9 mouse cellular contexts compared by ENCODE assay signal in genomic region chr19:55423952-55424351, GRCm38 (mm10).
A peak's percentile ranks its signal among the peaks of the same experiment; 100 is the strongest.
DNase-seq lines count a peak whose midpoint lies in the region; ATAC-seq and TF ChIP-seq lines count a peak whose summit lies in the region.
"Had no signal": no experiment of that assay in that cellular context is flagged by ENCODE, and none has a peak within 500 bp of the region (broad histone marks: within the 10 kb centered on the region; RNA-seq: fewer than 3 reads in every experiment).

No protein-coding gene starts in this region.

- H3K9me3 ChIP-seq in midbrain, embryonic 11.5 days (ENCODE audit: control insufficient read depth, low read length), result no peaks in the 10 kb centered on the region
- no peaks in the 10 kb centered on the region for H3K9me3 ChIP-seq in midbrain, embryonic 10.5 days (replicated peaks)
- no peaks in the 10 kb centered on the region for H3K9me3 ChIP-seq in lung, embryonic 16.5 days (ENCODE audit: control insufficient read depth, low read length)
- H3K9me3 ChIP-seq: liver, embryonic 13.5 days had no signal

- WGBS in midbrain, embryonic 11.5 days, result 86% methylated on average over 8 of the region's 8 CpGs
- WGBS in midbrain, embryonic 10.5 days, result 87% methylated on average over 8 of the region's 8 CpGs
- WGBS in large intestine, adult 2 months, result 10% methylated on average over 8 of the region's 8 CpGs
- WGBS in lung, embryonic 16.5 days, result 46% methylated on average over 8 of the region's 8 CpGs
- WGBS in small intestine, adult 2 months, result 16% methylated on average over 8 of the region's 8 CpGs

- peaks cover 19% of the 10 kb centered on the region for H3K4me1 ChIP-seq in midbrain, embryonic 11.5 days (ENCODE audit: control insufficient read depth, insufficient read depth, low read length)
- peaks cover 33% of the 10 kb centered on the region for H3K4me1 ChIP-seq in midbrain, embryonic 10.5 days
- H3K4me1 ChIP-seq in lung, embryonic 16.5 days (replicated peaks; ENCODE audit: control insufficient read depth, insufficient read depth, low read length), result 0 out of 2 replicates have a peak, but pooled peaks cover 4% of the 10 kb centered on the region
- peaks cover 8% of the 10 kb centered on the region for H3K4me1 ChIP-seq in small intestine, adult 2 months (ENCODE audit: control insufficient read depth, insufficient read depth, insufficient read length, low read length)

- no peaks in the 10 kb centered on the region for H3K36me3 ChIP-seq in midbrain, embryonic 11.5 days (ENCODE audit: control insufficient read depth, insufficient read depth, low read length)
- no peaks in the 10 kb centered on the region for H3K36me3 ChIP-seq in midbrain, embryonic 10.5 days
- H3K36me3 ChIP-seq in lung, embryonic 16.5 days (ENCODE audit: control insufficient read depth, insufficient read depth, low read length), result no peaks in the 10 kb centered on the region
- H3K36me3 ChIP-seq in small intestine, adult 2 months (ENCODE audit: control insufficient read depth, insufficient read depth, low read length), result no peaks in the 10 kb centered on the region
- H3K36me3 ChIP-seq: liver, embryonic 13.5 days had no signal

- no peak for TF ChIP-seq CTCF in small intestine, adult 2 months (IDR thresholded peaks at IDR 0.05; ENCODE audit: extremely low read depth, insufficient read length, insufficient replicate concordance, low read depth, low read length)

- peak; percentile 62 for DNase-seq in midbrain, embryonic 11.5 days (ENCODE audit: low spot score, missing footprints)
- DNase-seq in midbrain, embryonic 10.5 days (ENCODE audit: low spot score), result no peak
- DNase-seq in cerebellum, adult 11 months, result peak; percentile 75
- peak; percentile 73 for DNase-seq in gastrocnemius, postnatal 14 days
- peak; percentile 82 for DNase-seq in large intestine, adult 2 months (ENCODE audit: low read depth, low spot score)
- DNase-seq in thymus, postnatal 4 days, result no peak
- DNase-seq: liver, embryonic 13.5 days had no signal

- TF ChIP-seq POLR2A in small intestine, adult 2 months (IDR thresholded peaks at IDR 0.05; ENCODE audit: low read depth, low read length), result no peak

- intact Hi-C loops in gastrocnemius, postnatal 14 days (cut with DNase I; ENCODE audit: low total_unique reads), result no loop called here

- H3K27ac ChIP-seq in midbrain, embryonic 11.5 days (ENCODE audit: low read depth, low read length), result no peak overlapping the region
- no peak overlapping the region for H3K27ac ChIP-seq in midbrain, embryonic 10.5 days (replicated peaks)
- no peak overlapping the region for H3K27ac ChIP-seq in lung, embryonic 16.5 days (ENCODE audit: low read length)
- peak overlapping the region; percentile 40; the same call in 1 of the 2 replicates for H3K27ac ChIP-seq in small intestine, adult 2 months (ENCODE audit: insufficient read depth, low read depth, low read length)
- H3K27ac ChIP-seq: liver, embryonic 13.5 days had no signal

- no peak for ATAC-seq in midbrain, embryonic 11.5 days (ENCODE audit: low FRiP score)
- ATAC-seq in lung, embryonic 16.5 days (ENCODE audit: low read depth), result peak; percentile 85

- no peak overlapping the region for H3K9ac ChIP-seq in midbrain, embryonic 11.5 days (ENCODE audit: low read length)
- H3K9ac ChIP-seq in lung, embryonic 16.5 days (ENCODE audit: low read length), result no peak overlapping the region
- H3K9ac ChIP-seq: liver, embryonic 13.5 days had no signal

- no peak overlapping the region for H3K4me3 ChIP-seq in midbrain, embryonic 11.5 days (ENCODE audit: low read depth, low read length)
- no peak overlapping the region for H3K4me3 ChIP-seq in midbrain, embryonic 10.5 days
- H3K4me3 ChIP-seq in lung, embryonic 16.5 days (ENCODE audit: low read length), result no peak overlapping the region
- no peak overlapping the region for H3K4me3 ChIP-seq in small intestine, adult 2 months (ENCODE audit: low read depth, low read length)
- H3K4me3 ChIP-seq: liver, embryonic 13.5 days had no signal

- no peak overlapping the region for H3K4me2 ChIP-seq in midbrain, embryonic 11.5 days
- no peak overlapping the region for H3K4me2 ChIP-seq in lung, embryonic 16.5 days (ENCODE audit: low read depth, low read length)
- H3K4me2 ChIP-seq: liver, embryonic 13.5 days had no signal

- no peaks in the 10 kb centered on the region for H3K27me3 ChIP-seq in midbrain, embryonic 11.5 days (ENCODE audit: control insufficient read depth, insufficient read depth, low read length)
- no peaks in the 10 kb centered on the region for H3K27me3 ChIP-seq in midbrain, embryonic 10.5 days (ENCODE audit: low read depth, poor library complexity, severe bottlenecking)
- H3K27me3 ChIP-seq in lung, embryonic 16.5 days (ENCODE audit: control insufficient read depth, insufficient read depth, low read depth, low read length), result no peaks in the 10 kb centered on the region
- H3K27me3 ChIP-seq in small intestine, adult 2 months (ENCODE audit: control insufficient read depth, insufficient read depth, low read length), result no peaks in the 10 kb centered on the region
- H3K27me3 ChIP-seq: liver, embryonic 13.5 days had no signal

Comparison
In these comparisons a context has a peak if more than half of its experiments do, and no peak if none do; other contexts are left out.
1. DNase-seq: peak in midbrain, embryonic 11.5 days (single experiment), cerebellum, adult 11 months (single experiment), gastrocnemius, postnatal 14 days (single experiment) and large intestine, adult 2 months (single experiment); none in midbrain, embryonic 10.5 days (single experiment) and thymus, postnatal 4 days (single experiment).